In the genomic region with DNA sequence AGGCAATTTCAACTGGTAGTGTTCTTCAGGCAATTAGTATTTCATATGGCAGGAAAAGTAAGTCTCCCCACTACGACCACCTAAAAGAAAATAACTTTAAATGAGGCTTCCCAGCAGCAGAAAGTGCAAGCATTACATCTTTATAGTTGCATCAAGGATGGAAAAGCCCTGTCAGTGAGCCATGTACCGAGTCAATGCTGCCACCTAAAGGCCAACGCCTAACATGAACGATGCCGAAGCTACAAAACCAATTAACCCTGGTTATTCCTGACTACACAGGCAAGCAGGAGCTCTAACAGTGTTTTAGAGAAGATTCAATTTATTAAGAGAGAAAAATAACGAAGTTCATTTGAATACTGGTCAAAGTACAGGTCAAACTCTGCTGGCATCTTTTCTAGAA, we compare ENCODE assay signal across 9 mouse cellular contexts. TPM values are rescaled to one million over a fixed set of nuclear protein-coding genes. Genes with fewer than 3 reads are reported as not detected.
A peak's percentile ranks its signal among the peaks of the same experiment; 100 is the strongest.
DNase-seq lines count a peak whose midpoint lies in the region; ATAC-seq and TF ChIP-seq lines count a peak whose summit lies in the region.
"Had no signal": no experiment of that assay in that cellular context is flagged by ENCODE, and none has a peak within 500 bp of the region (broad histone marks: within the 10 kb centered on the region; RNA-seq: fewer than 3 reads in every experiment).

No protein-coding gene starts in this region.

- no peak for TF ChIP-seq EP300 in stomach, postnatal 0 days (optimal IDR thresholded peaks at IDR 0.05)

- no peak for DNase-seq in testis, postnatal 14 days (ENCODE audit: low spot score)
- peak; percentile 89 for DNase-seq in forebrain, embryonic 14.5 days (ENCODE audit: low spot score)
- peak; percentile 89 for DNase-seq in hindbrain, embryonic 14.5 days (ENCODE audit: low spot score)
- DNase-seq in left cerebral cortex, postnatal 14 days (ENCODE audit: low spot score in 2 of 2): peak; percentile 78 to 84
- peak; percentile 60 for DNase-seq in stomach, postnatal 0 days (ENCODE audit: low spot score)

- TF ChIP-seq POLR2A in testis, adult 2 months (IDR thresholded peaks at IDR 0.05; ENCODE audit: control insufficient read depth, low read depth, low read length): no peak

- peak; percentile 22; the same call in 1 of the 2 replicates for TF ChIP-seq CTCF in testis, adult 2 months (IDR thresholded peaks at IDR 0.05; ENCODE audit: control insufficient read depth, insufficient read depth, insufficient replicate concordance, low read depth, low read length)
- peak; percentile 94 for TF ChIP-seq CTCF in stomach, postnatal 0 days (IDR thresholded peaks at IDR 0.05; ENCODE audit: low read depth)

- intact Hi-C loops in left cerebral cortex, postnatal 14 days (cut with DNase I): loop anchor here (2.0 to 5.0 kb wide), 2 partner anchors 36 to 143 kb away; no protein-coding TSS in a partner anchor

- peak; percentile 82 for ATAC-seq in cerebellum, adult (ENCODE audit: insufficient number of reproducible peaks, low FRiP score, low TSS enrichment)
- no peak; the same call in 1 of the 2 replicates for ATAC-seq in forebrain, embryonic 14.5 days
- ATAC-seq in hindbrain, embryonic 14.5 days (ENCODE audit: low FRiP score): peak; percentile 60; the same call in 1 of the 2 replicates
- ATAC-seq in midbrain, embryonic 16.5 days: peak; percentile 53; the same call in 1 of the 2 replicates
- ATAC-seq in stomach, postnatal 0 days (ENCODE audit: low FRiP score, low TSS enrichment): no peak

- H3K9me3 ChIP-seq in forebrain, embryonic 14.5 days (replicated peaks; ENCODE audit: control insufficient read depth, low read length): no peaks in the 10 kb centered on the region
- no peaks in the 10 kb centered on the region for H3K9me3 ChIP-seq in hindbrain, embryonic 14.5 days (ENCODE audit: control insufficient read depth, low read length)
- H3K9me3 ChIP-seq in midbrain, embryonic 16.5 days (replicated peaks; ENCODE audit: control insufficient read depth, low read length, poor library complexity, severe bottlenecking): no peaks in the 10 kb centered on the region
- no peaks in the 10 kb centered on the region for H3K9me3 ChIP-seq in stomach, postnatal 0 days (ENCODE audit: control insufficient read depth, low read length)
- H3K9me3 ChIP-seq: embryonic facial prominence, embryonic 15.5 days had no signal

- WGBS in forebrain, embryonic 14.5 days: 2% methylated on average over 6 of the region's 6 CpGs
- 3% methylated on average over 6 of the region's 6 CpGs for WGBS in hindbrain, embryonic 14.5 days
- WGBS in midbrain, embryonic 16.5 days: 2% methylated on average over 6 of the region's 6 CpGs
- 6% methylated on average over 6 of the region's 6 CpGs for WGBS in stomach, postnatal 0 days

- no peak overlapping the region for H3K4me3 ChIP-seq in testis, adult 2 months (ENCODE audit: control insufficient read depth, low read depth, low read length)
- H3K4me3 ChIP-seq in forebrain, embryonic 14.5 days (ENCODE audit: low read depth, low read length): no peak overlapping the region
- no peak overlapping the region for H3K4me3 ChIP-seq in hindbrain, embryonic 14.5 days (replicated peaks; ENCODE audit: low read length)
- no peak overlapping the region for H3K4me3 ChIP-seq in midbrain, embryonic 16.5 days (ENCODE audit: low read depth, low read length)
- no peak overlapping the region for H3K4me3 ChIP-seq in stomach, postnatal 0 days (ENCODE audit: low read depth, low read length)
- H3K4me3 ChIP-seq: embryonic facial prominence, embryonic 15.5 days had no signal

- no peak overlapping the region for H3K4me2 ChIP-seq in forebrain, embryonic 14.5 days (ENCODE audit: low read length)
- H3K4me2 ChIP-seq in hindbrain, embryonic 14.5 days (replicated peaks): no peak overlapping the region
- H3K4me2 ChIP-seq in midbrain, embryonic 16.5 days (ENCODE audit: low read length): no peak overlapping the region
- no peak overlapping the region for H3K4me2 ChIP-seq in stomach, postnatal 0 days (replicated peaks; ENCODE audit: low read depth)
- H3K4me2 ChIP-seq: embryonic facial prominence, embryonic 15.5 days had no signal

- H3K9ac ChIP-seq in forebrain, embryonic 14.5 days (ENCODE audit: low read length): no peak overlapping the region
- H3K9ac ChIP-seq in hindbrain, embryonic 14.5 days: no peak overlapping the region
- H3K9ac ChIP-seq in midbrain, embryonic 16.5 days (ENCODE audit: low read depth, low read length): no peak overlapping the region
- H3K9ac ChIP-seq in stomach, postnatal 0 days (ENCODE audit: low read length): no peak overlapping the region
- H3K9ac ChIP-seq: embryonic facial prominence, embryonic 15.5 days had no signal

- H3K4me1 ChIP-seq in testis, adult 2 months (ENCODE audit: control insufficient read depth, insufficient read depth, low read length): no peaks in the 10 kb centered on the region
- H3K4me1 ChIP-seq in forebrain, embryonic 14.5 days (ENCODE audit: control insufficient read depth, insufficient read depth, low read length): peaks cover 7% of the 10 kb centered on the region; the same call in 1 of the 2 replicates
- H3K4me1 ChIP-seq in hindbrain, embryonic 14.5 days (replicated peaks; ENCODE audit: control insufficient read depth, insufficient read depth, low read length): 0 out of 2 replicates have a peak, but pooled peaks cover 4% of the 10 kb centered on the region
- peaks cover 9% of the 10 kb centered on the region for H3K4me1 ChIP-seq in midbrain, embryonic 16.5 days (ENCODE audit: control insufficient read depth, insufficient read depth, low read length)
- no peaks in the 10 kb centered on the region for H3K4me1 ChIP-seq in stomach, postnatal 0 days (replicated peaks; ENCODE audit: control insufficient read depth, insufficient read depth)
- H3K4me1 ChIP-seq: embryonic facial prominence, embryonic 15.5 days had no signal

- no peaks in the 10 kb centered on the region for H3K27me3 ChIP-seq in testis, adult 2 months (ENCODE audit: control insufficient read depth, insufficient read depth, low read length)
- H3K27me3 ChIP-seq in forebrain, embryonic 14.5 days (replicated peaks; ENCODE audit: control insufficient read depth, insufficient read depth, low read length): no peaks in the 10 kb centered on the region
- H3K27me3 ChIP-seq in hindbrain, embryonic 14.5 days (ENCODE audit: control insufficient read depth, insufficient read depth, low read length): no peaks in the 10 kb centered on the region
- H3K27me3 ChIP-seq in midbrain, embryonic 16.5 days (ENCODE audit: control insufficient read depth, insufficient read depth, low read depth, low read length): no peaks in the 10 kb centered on the region
- H3K27me3 ChIP-seq in stomach, postnatal 0 days (ENCODE audit: control insufficient read depth, insufficient read depth, low read length): no peaks in the 10 kb centered on the region
- H3K27me3 ChIP-seq: embryonic facial prominence, embryonic 15.5 days had no signal

- H3K36me3 ChIP-seq in testis, adult 2 months (ENCODE audit: control insufficient read depth, insufficient read depth, low read length): no peaks in the 10 kb centered on the region
- H3K36me3 ChIP-seq in forebrain, embryonic 14.5 days (ENCODE audit: control insufficient read depth, insufficient read depth, low read length): no peaks in the 10 kb centered on the region
- 0 out of 2 replicates have a peak, but pooled peaks cover 3% of the 10 kb centered on the region for H3K36me3 ChIP-seq in hindbrain, embryonic 14.5 days (replicated peaks; ENCODE audit: control insufficient read depth, insufficient read depth)
- no peaks in the 10 kb centered on the region for H3K36me3 ChIP-seq in midbrain, embryonic 16.5 days (ENCODE audit: control insufficient read depth, insufficient read depth, low read length)
- no peaks in the 10 kb centered on the region for H3K36me3 ChIP-seq in stomach, postnatal 0 days (ENCODE audit: control insufficient read depth, insufficient read depth, low read length)
- H3K36me3 ChIP-seq: embryonic facial prominence, embryonic 15.5 days had no signal

- H3K27ac ChIP-seq in testis, adult 2 months (ENCODE audit: control insufficient read depth, insufficient read depth, low read depth, low read length): no peak overlapping the region
- no peak overlapping the region for H3K27ac ChIP-seq in forebrain, embryonic 14.5 days (ENCODE audit: low read depth, low read length)
- H3K27ac ChIP-seq in hindbrain, embryonic 14.5 days: no peak overlapping the region
- no peak overlapping the region for H3K27ac ChIP-seq in midbrain, embryonic 16.5 days (ENCODE audit: low read length)
- H3K27ac ChIP-seq in stomach, postnatal 0 days (replicated peaks): no peak overlapping the region
- H3K27ac ChIP-seq: embryonic facial prominence, embryonic 15.5 days had no signal

RNA-seq across cellular contexts. Expression of a gene that starts 32.0 kb away (rescaled TPM):
- 4.0 and 4.1 TPM in 2 replicates for polyA plus RNA-seq in testis, adult 2 months (2012; rRNA removed)
- polyA plus RNA-seq in forebrain, embryonic 14.5 days (2014; fragmentation: Nextera tagmentation; extraction: Ambion mirVana): 8.9 and 9.1 TPM in 2 replicates
- polyA plus RNA-seq in hindbrain, embryonic 14.5 days (2014; fragmentation: Nextera tagmentation; extraction: Ambion mirVana): 14.5 and 22.3 TPM in 2 replicates
- 10 to 100 TPM; 58.0 to 59.9 TPM for total RNA-seq in left cerebral cortex, postnatal 14 days (2021)
- polyA plus RNA-seq in midbrain, embryonic 16.5 days (2015; fragmentation: Nextera tagmentation; extraction: Ambion mirVana): 22.1 and 22.7 TPM in 2 replicates
- 3.6 and 4.3 TPM in 2 replicates for polyA plus RNA-seq in stomach, postnatal 0 days (2015; fragmentation: Nextera tagmentation; extraction: Ambion mirVana)

Comparison
In these comparisons a context has a peak if more than half of its experiments do, and no peak if none do; other contexts are left out.
1. ATAC-seq: peak in cerebellum, adult (single experiment), hindbrain, embryonic 14.5 days (single experiment) and midbrain, embryonic 16.5 days (single experiment); none in forebrain, embryonic 14.5 days (single experiment) and stomach, postnatal 0 days (single experiment).